Mouse (Mus musculus) cerebral cortex, adult 2 months (tissue): ENCODE results near the gene Slc26a3.

ENCODE experiments used
- WGBS: fragments of 180-500 bp; shearing (Covaris S2); methylation state at CpG from one replicate; pipeline ENCODE4 v1.1.7; 2018; 5-methylcytosine and 5-hydroxymethylcytosine counted together

The Slc26a3 gene

DNA sequence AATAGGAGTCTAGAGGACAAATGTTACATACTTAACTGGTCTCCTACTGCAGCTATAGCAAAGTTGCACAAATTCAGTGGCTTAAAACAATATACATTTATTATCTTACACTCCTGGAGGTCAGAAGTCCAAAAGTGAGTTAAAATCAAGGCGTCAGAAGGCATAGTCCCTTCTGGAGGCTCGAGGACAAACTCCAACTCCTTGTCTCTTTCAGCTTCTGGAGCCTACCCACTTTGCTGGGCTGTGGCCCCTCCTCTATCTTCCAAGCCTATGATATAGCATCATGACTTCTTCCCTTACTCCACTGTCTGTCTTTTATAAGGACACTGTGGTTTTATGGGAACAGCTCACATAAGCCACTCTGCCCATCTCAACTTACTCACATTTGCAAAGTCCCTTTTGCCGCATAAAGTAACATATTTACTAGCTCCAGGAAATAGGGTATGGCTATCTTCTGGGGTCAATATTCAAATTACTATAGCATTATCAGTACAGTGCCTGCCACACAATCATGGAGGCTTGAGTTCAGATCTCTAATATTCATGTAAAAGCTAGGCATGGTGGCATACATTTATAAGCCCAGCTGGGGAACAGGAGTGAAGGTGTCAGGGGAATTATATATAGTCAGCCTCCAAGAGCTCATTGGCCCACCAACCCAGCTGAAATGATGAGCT lies 31.4 kb downstream of the Slc26a3 start:
- 82% methylated on average over 3 of the region's 3 CpGs for WGBS

DNA sequence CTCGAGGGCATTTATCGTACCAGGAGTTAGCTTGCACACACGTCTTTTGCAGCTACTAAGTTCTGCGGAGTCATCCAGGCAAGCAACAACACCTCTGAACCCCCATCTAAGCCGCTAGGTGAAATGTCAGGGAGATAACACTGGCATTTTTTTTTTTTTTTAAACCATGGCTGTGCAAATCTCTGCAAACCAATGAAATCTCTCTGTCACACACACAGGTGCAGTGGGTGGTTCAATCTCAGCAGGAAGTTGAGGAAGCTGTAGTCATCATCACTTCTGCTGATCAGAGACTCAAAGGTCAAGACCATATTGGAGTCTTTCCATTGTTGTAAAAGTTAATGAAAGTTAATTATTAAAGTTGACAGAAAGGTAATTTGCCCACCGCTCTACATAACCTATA lies 47.1 kb downstream of the Slc26a3 start:
- 79% methylated on average over 6 of the region's 6 CpGs for WGBS

DNA sequence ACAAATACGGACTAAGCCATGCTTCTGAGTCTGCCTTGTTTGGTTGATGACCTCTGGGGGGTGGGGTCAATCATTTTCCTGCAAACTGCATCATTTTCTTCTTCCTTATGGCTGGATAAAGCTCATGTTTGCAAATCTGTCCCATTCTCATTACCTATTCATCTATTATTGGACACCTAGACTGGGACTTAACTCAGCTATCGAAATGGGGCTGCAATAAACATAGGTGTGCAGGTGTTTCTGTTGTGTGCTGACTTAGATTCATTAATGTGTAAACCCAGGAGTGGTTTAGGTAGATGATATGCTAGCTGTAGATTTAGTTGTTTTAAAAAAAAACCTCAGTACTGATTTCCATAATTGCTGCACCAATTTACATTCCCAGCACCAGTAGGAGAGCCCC lies 48.9 kb downstream of the Slc26a3 start:
- 80% methylated on average over 2 of the region's 2 CpGs for WGBS

DNA sequence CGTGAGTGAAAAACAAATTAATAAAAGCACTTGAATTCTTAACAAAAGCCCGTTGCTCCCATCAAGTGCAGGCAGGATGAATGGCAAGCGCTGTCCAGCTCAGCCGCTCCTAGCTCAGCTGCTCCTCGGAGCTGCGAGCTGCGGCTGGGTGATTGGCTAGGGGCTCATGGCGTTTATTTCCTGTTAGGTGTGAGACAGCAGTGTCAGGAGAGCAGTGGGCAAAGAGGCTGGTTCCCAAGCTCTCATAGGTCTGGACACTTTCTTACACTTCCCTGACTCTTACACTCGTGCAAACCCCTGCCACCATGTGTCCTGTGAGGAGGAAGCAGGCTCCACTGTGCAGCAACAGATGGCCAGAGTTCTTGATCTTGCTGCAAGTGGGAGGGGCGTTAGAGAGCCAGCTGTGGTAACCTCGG lies 53.5 kb downstream of the Slc26a3 start:
- WGBS = 9% methylated on average over 11 of the region's 11 CpGs

DNA sequence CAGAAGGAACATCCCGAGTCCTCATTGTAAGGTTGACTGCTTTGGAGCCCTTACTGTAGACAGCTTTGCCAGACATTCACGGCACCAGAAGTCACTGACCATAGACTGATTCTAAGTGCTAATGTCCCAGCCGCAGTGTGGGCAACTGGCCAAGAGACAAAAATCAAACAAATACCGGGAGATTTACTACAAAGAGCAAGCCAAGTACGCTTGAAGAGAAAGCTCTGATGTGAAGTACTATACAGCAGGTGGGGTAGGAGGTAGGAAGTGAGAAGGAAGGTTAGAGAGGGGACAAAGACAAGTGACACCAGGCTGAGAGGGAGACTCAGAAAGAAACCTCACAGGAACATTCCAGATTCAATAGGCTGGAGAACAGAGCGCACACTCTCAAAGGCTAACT lies 54.2 kb downstream of the Slc26a3 start:
- WGBS = 55% methylated on average over 6 of the region's 6 CpGs

DNA sequence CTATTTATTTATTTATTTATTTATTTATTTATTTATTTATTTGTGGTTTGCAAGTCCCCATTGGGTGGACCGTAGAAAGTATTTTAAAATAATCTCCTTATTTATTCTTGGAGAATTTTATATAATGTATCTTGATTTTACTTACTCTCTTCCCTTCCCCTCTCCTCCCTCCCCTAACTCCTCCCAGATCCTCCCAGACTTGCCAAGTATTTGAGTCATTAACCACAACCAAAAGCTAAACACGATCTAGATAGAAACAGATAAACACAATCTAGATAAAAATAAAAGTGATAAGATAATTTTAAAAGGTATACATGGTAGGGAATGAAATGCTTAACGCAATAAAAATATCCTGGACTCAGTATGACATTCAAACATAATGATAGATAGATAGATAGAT lies 58.7 kb downstream of the Slc26a3 start:
- WGBS = 91% methylated on average over 3 of the region's 3 CpGs

DNA sequence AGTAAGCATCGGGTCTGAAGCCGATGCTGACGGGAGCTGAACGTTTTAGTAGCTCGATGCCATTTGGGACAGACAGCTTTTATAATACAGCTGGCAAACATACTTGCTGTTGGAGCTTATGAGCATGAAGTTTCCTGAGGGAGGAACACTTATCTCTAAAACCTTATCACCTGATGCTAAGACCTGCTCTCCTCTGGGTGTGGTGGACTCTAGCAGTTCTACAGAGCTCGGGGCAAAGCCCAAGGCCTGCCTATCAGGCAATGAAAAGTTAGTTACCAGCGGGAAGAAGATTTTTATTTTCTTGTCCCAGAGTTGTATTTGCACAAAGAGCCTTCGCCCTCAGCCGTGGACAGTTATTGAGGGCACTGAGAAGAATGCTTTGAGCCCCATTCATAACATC lies 65.6 kb downstream of the Slc26a3 start:
- WGBS = 83% methylated on average over 9 of the region's 9 CpGs

DNA sequence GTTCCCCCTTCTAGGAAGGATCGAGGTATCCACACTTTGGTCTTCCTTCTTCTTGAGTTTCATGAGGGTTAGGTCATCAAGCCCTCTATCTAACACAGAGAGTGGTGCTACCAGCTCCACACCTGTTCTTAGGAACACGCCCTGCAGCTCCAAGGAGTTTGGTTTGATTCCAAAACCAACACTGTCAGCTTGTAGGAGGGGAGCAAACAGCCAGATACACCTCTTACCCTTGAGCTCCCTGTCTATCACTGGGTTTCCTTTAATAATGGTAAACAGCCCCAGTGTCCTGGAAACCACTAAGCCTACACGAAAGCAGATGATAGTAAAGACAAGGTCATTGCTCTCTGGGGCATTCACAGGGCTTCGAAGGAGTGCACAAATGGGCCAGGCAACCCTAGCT lies 67.8 kb downstream of the Slc26a3 start:
- 89% methylated on average over 4 of the region's 4 CpGs for WGBS

DNA sequence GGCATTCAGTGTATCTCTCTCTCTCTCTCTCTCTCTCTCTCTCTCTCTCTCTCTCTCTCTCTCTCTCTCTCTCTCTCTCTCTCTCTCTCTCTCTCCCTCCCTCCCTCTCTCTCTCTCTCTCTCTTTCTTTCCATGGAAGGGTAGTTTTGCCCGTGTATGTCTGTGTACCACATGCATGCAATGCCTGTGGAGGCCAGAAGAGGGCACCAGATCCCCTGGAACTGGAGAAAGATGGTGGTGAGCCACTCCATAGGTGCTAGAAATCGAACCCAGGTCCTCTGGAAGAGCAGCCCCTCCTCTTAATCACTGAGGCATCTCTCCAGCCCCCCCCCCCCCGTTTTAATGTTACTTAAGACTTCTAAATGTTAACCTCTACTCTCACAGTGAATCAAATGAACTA lies 69.6 kb downstream of the Slc26a3 start:
- WGBS = 35% methylated on average over 3 of the region's 3 CpGs

DNA sequence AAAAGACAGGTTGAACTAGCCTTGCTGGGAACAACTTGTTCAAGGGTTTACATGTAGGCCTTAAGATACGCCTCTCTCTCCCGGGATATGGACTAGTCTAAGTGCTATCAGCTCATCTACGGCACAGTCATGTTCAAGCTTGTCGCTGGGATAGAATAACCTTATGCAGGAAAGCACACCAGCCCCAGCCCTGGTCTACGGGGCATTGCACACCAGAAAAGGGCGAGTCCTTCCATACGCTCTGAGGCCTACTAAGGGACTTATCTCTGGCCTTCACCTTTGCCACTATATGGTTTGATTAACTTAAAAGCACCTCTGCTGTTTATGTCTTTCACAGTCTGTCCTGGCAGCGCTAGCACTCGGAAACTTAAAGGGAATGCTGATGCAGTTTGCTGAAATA lies 70.7 kb downstream of the Slc26a3 start:
- 96% methylated on average over 9 of the region's 9 CpGs for WGBS

DNA sequence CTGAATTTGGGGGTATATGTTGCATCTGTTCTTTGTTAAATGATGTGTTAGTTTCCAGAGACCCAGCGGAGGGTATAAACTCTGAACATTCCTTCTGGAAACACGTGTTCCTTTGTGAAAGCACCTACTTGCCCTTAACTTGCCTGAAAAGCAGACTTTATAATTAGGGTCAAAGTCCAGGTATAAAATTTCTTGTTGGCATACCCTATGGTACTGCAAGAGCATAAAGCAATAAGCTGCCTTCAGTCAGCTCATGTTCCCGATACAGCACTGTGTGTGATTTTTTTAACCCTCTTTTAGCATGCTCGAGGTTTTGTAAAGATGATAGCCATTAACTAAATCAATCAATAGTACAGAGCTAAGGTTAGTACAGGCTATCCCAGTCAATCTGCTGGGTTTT lies 71.9 kb downstream of the Slc26a3 start:
- WGBS = 88% methylated on average over 4 of the region's 4 CpGs

DNA sequence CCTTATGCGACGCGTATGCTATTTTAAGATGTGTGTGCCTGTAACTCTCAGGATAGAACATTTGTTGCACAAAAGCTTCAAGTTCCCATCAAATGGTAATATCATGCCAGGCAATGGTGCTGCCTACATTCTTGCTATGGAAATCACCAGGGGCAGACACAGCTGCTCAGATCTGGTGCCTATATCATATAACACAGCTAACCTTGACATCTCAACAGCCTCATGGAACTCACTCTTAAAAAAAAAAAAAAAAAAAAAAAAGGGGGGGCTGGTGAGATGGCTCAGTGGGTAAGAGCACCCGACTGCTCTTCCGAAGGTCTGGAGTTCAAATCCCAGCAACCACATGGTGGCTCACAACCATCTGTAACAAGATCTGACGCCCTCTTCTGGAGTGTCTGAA lies 87.5 kb downstream of the Slc26a3 start:
- WGBS = 96% methylated on average over 5 of the region's 6 CpGs

DNA sequence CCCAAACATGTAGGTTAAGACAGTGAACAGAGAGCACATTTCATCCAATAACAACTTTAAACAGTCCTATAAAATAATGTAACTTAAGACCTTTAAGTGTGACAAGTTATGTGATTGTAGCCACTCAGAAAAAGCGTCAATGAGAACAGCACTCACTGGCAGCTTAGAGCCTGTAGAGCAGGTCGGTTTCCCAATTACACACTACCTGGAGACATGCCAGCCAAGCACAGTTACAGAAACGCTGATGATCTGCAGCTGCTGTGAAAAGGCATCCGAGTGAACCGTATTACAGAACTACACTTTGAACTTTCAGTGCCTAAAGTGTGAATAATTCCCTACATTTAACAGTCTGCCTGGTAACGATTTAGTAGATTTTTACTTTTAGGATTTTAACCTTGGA lies 95.8 kb downstream of the Slc26a3 start:
- WGBS = 41% methylated on average over 6 of the region's 6 CpGs

DNA sequence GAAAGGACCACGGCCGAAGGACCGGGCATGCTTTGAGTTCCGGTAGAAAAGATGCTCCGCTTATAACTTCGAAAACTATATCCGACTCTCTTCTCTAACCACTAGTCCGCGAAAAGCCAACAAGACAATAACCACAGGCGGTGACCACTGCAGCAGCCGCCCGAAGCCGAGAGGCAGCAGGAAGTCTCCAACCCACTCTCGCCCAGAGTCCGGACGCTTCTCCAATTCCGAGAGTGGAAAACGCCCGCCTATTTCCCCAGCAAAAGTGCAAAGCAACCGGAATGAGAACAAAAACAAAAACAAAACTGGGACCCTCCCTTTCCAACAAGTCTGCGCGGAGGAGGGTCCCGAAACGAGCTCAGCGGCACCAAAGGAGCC lies 108.3 kb downstream of the Slc26a3 start:
- WGBS = under 1% methylated on average over 25 of the region's 25 CpGs

DNA sequence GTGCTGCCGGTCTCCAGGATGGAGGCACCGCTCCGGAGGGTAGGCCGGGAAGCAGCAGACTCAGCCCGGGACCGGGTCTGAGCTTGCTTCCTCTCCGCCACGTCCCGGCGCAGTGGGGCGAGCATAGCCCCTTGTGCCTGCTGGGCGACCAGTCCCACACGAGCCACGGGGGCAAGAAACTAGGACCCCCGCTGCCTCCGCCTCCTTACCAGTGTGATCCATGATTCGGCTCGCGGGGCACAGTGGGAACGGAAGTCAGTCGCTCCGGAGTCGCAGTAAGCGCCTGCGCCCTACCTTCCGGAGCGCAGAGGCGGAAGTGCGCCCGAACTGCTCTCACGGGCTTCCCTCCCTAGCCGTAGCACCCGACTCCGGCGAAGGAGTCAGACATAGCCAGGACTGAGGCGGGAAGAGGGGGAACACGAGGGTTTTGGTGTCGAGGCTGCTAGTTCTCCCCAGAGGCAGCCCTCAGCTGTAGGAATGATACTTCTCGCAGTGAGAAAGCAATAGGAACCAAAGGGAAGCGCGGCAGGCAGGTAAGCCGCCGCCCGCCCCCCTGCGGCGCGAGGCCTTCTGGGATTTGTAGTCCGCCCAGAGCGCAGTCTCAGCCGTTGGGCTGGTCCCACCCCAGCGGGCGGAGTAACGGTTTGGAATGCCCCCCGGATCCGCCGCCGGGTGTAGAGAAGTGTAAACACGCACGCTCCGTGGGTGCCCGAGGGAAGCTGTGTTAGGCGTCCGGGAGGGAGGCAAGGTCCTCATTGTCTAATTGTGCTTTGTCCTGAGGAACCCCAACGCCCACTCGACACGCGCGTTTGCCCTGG lies 108.9 kb downstream of the Slc26a3 start, which contains the start of gene Cbll1:
Cbll1 (minus strand) TSS at position 303 of the 818 bp plus-strand sequence.
- WGBS = under 1% methylated on average over 68 of the region's 68 CpGs

DNA sequence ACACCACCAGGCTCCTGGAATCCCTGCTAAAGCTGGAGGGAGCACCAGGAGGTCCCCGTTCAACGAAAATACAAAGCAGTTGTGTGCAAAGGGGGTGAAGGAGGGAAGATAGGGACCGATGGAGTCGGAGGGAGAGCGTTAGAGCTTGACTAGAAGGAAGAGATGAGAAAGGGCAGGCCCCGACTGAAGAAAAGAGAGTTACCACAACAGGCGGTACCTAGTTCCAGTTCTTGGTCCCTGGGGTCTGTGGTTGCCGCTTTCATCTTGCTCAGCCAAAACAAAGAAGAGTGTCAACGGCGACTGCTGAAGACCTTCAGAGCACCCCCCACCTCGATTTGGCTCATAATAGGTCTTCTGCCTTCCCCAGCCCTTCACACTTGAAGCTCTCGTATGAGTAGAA lies 109.5 kb downstream of the Slc26a3 start:
- 2% methylated on average over 12 of the region's 12 CpGs for WGBS

DNA sequence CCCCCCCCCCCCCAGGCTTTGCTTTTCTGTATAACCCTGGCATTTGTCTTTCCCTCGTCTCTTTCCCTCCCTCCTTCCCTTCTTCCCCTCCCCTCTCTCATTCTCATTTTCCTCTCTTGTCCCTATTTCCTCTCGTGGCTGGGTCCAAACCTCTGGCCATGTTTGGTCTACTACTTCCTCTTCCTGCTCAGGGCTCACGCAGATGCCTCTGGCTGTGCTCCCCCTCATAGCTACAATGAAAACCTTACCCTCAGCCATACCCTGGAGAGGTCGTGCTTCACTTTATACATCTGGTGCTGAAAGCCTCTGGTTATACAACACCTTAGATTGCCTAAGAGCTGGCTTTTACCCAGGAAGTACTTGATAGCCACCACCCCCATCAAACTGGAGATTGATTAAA lies 110.6 kb downstream of the Slc26a3 start:
- 68% methylated on average over 4 of the region's 4 CpGs for WGBS

DNA sequence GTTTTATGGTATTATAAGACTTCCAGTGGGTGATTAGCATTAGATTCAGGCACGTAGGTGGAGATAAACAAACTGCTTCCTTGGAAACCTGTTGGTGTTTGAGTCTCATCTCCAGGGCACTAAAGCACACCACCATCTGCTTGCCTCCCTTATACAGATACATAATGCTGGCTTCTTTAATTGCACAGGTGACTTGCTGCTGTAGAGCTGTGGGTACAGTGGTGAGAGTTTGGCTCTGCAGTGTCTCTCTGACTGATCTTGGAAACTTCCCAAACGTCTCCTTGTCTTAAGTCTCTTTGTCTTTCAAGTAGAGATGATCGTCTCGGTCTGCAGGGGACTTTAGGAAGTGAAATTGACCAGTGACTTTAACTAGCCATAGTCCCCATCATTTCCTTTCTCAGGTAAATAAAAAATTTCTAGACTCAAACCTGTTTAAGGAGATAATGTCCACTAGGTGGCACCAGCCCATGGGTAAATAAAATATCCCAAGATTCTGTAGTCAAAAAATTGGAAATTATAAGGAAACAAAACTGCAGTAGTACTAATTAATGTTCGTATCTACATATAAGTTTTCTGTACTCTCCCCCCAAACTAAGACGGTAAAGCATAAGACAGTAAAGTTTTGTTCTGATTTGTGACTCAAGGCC lies 117.2 kb downstream of the Slc26a3 start:
- 30% methylated on average over 6 of the region's 6 CpGs for whole genome bisulfite sequencing

DNA sequence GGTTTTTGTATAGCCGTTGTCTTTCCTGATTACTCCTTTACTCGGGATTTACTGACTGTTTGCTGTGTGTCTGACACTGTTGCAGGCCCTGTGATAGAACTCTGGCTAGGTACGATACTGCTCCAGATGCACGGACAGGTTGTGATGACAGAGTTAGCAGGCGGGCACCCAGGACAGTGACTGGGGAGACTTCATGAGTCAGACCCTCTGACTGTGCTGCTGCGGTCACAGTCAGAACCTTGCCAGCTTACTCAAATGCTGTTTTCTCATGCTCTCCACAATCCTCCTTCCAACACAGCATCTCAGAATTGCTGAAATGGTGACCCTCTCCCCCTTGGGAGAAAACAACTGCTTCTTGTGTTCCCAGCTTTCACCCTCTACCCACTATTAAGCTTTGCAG lies 117.8 kb downstream of the Slc26a3 start:
- 73% methylated on average over 6 of the region's 6 CpGs for WGBS

DNA sequence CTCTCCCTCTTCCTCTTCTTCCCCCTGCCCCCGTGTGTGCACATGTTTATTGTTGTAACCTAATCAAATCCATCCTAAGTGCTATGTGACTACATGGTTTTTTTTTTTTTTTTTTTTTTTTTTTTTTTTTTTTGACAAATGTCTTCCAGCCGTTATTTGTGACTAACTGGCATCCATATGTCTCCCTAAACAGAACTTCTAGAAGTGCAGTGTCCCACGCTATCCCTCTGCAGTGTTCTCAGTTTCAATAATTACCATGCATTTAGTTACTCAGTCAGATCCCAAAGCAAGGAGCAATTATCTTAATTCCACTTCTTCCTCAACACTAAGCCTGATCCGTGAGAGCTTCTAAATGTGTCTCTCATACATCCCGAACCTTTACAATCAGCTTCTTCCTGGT lies 120.5 kb downstream of the Slc26a3 start:
- WGBS = 39% methylated on average over 5 of the region's 5 CpGs

DNA sequence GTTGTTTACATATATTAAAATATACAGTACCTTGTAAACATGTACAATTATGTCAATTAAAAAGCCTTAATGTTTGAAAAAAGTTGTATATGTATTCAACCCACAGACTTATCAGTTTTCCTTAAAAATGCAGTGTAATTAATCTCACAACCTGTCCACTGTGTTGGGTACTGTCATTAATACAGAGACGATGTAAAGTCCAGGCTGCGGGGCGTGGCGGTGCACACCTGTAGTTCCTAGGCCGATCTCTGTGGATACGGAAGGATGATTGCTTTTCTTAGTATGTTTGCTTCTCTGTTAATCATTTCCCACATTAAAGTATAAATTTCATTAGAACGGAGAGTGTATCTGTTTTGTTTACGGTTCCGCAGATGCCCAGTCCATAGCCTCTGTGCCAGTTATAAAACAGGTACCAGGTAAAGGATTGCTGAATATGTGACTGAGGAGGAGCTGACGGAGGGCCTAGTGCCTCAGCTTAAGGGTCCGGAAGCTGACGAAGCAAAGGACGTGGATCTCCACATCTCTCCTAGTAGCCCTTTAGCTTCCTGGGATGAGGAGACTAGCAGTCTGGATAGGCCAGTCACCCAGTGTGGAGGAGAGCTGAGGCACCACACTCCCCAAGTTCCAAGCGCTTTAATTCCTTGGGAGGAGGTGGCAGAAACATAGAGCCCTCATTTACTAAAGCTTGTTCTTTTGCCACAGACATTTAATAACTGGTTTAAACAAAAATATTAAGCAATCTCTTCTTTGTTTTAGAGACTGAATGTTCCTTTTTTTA lies 122.2 kb downstream of the Slc26a3 start:
- WGBS = 95% methylated on average over 14 of the region's 14 CpGs
